Mouse (Mus musculus) layer of hippocampus, adult 18-20 months (tissue): ENCODE measurements around the gene Dupd1. TPM values are rescaled to one million over a fixed set of nuclear protein-coding genes. Genes with fewer than 3 reads are reported as not detected.
"Not testable (repeated sequence)": the region's sequence is repeated elsewhere in the genome, so short reads cannot be mapped to it uniquely, and the experiment has no call there.

ENCODE experiments used
- DNase-seq, 2 experiments: peaks; one replicate each; pipeline ENCODE4 v3.0.0; 2022; ENCODE audit warnings: low spot score in 2 of 2
- total RNA-seq, 2 experiments: library from RNA; stranded (reverse); gene quantifications; 2 replicates each; pipeline ENCODE4 v1.2.3; 2021

Gene Dupd1
- total RNA-seq, 2 experiments from 2014 or later, result 0.45 to 0.48 TPM

- peak; percentile 33 to 78 for DNase-seq
Observed at GRCm38 (mm10) chr14:21678509-21679285, 35.7 kb downstream of the Dupd1 start.

DNA sequence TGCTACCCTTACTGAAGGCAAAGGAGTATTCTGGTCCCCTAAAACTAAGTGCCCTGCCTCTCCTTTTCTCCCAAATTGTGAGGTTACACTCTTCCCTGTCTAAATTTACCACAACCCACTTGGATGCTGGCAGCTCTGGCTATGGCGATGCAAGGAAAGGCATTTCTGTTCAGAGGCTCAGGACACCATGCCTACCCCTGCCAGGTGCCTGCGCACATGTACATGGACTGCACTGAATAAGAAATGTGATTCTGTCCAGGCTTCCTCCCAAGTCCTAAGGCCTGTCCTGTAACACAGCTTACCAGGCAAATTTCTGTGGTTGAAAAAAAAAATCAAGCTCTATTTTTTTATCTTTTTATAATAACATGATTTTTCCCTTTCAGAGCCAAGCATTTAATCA is 38.2 kb downstream of the Dupd1 start:
- no peak for DNase-seq

DNA sequence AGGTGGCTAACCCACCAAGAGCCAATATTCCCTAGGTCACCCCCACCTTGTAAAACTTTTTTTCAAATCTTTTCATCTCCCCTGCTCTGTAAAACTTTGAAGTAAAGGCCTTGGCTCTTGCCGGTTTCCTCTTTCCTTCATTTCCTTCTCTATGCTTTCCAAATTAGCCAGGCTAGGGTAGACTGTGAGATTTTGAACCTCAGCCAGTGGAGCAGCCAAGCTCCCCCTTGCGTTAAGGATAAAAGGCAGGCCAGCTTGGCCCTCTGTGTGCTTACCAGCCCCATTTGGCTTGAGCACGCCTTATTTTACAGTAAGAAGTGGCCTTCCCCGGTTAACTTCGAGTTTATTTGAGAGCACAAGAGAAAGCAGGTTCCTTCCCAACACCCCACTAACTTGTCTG is 39.9 kb downstream of the Dupd1 start:
- DNase-seq, result no peak

DNA sequence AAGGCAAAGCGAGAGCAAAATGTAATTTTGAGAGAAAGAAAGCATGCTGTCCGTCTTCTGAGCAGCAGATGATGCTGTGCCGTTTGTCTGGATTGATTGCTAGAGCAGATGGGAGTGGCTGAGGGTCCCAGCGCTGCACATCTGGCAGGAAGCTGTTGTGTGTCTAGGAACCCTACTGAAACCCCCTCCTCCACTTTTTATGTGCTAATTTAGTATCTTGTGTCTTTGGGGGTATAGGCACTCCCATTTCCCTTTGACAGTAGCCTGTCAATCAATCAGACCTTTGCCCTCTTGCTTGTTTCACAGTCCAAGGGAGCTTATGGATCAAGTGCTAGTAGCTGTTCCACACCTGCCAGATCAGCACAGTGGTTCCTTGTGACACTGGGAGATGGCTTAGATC is 41.3 kb downstream of the Dupd1 start:
- DNase-seq, result no peak

DNA sequence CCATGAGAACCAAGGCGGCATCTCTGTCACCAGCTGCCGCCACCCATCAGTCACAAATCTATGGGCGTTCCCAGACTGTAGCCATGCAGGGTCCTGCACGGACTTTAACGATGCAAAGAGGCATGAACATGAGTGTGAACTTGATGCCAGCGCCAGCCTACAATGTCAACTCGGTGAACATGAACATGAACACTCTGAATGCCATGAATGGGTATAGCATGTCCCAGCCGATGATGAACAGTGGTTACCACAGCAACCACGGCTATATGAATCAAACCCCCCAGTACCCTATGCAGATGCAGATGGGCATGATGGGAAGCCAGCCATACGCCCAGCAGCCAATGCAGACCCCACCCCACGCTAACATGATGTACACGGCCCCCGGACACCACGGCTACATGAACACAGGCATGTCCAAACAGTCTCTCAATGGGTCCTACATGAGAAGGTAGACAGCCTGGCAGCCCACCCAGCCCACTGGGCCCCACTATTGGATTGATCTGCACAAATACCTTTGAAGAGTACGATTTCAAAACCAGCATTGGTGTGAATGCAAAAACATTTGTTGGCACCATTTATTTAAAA is 43.9 kb downstream of the Dupd1 start:
- not testable (repeated sequence) for DNase-seq

DNA sequence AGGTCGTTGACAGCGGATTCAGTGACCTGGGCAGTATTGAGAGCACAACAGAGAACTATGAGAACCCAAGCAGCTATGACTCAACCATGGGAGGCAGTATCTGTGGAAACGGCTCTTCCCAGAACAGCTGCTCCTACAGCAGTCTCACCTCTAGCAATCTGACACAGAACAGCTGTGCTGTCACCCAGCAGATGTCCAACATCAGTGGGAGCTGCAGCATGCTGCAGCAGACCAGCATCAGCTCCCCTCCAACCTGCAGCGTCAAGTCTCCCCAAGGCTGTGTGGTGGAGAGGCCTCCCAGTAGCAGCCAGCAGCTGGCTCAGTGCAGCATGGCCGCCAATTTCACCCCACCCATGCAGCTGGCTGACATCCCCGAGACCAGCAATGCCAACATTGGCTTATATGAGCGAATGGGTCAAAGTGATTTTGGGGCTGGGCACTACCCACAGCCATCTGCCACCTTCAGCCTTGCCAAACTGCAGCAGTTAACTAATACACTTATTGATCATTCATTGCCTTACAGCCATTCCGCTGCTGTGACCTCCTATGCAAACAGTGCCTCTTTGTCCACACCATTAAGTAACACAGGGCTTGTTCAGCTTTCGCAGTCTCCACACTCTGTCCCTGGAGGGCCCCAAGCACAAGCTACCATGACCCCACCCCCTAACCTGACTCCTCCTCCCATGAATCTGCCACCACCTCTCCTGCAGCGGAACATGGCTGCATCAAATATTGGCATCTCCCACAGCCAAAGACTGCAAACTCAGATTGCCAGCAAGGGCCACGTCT is 44.5 kb downstream of the Dupd1 start:
- no peak for DNase-seq

GRCm38 (mm10) chr14:21669218-21669617 is 45.2 kb downstream of the Dupd1 start:
- DNase-seq, result no peak

DNA sequence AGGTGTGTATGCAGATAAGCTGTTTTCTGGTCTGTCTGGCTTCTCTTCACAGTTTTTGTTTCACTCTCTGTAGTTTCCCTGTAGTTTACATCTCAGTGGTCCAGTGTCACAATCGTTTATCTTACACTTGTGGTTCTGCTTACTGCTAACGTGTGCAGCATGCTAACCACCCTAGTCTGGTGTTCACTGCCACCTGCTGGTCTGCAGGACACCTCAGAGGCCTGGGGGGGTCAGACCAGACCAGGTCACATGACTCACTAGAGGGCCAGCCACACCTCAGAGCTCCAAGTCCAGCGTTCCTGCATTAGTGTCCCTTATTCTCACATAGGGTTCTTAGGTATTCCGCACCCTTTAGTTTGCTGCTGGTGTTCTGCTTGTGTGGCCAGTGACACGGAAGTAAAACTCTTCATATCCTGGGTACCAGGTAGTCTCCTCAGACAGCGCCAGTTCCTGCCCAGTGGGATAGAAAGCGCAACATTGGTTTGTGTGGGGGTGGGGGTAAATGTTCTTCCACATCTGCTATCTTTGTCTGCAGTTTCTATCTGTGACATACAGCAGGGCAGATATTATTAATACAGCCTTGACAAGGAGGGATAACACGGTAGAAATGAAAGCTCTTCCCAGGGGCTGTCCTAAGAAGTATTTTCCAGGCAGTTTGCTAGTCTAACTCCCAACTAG is 51.8 kb downstream of the Dupd1 start:
- no peak for DNase-seq

- DNase-seq, result peak in 1 of 2 experiments; percentile 76
Observed at GRCm38 (mm10) chr14:21659652-21660051, 54.7 kb downstream of the Dupd1 start.

- DNase-seq, result no peak
Observed at GRCm38 (mm10) chr14:21659155-21659554, 55.2 kb downstream of the Dupd1 start.

GRCm38 (mm10) chr14:21653813-21654212 is 60.6 kb downstream of the Dupd1 start:
- no peak for DNase-seq

DNA sequence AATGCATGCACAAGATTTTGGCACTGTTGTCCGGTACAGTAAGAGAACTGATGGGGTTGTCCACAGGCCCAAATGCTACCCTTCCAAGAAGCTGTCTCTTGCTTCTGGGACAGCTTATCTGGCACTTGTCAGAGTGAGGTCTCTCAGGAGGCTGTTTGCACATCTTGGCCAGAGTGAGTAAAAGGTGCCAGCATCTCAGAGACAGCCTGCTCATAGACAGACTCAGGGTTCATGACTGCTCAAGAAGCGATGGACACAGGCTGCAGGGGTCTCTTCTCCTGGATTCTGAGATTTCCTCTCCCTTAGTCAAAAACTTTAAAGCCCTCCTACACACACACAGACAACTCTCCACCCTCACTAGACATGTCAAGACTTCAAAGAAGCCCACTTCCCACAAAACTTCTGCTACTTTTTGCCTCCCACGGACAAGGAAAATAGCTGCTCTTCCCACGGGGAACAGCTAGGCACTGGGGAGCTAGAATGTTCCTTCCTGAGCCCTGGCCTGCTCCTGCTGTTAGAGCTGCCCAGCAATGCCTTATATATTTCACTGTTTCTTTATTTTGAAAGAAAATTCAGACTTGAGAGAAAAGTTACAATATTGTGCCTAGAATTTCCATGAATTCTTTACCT is 73.5 kb downstream of the Dupd1 start:
- peak in 1 of 2 experiments; percentile 15 for DNase-seq

DNA sequence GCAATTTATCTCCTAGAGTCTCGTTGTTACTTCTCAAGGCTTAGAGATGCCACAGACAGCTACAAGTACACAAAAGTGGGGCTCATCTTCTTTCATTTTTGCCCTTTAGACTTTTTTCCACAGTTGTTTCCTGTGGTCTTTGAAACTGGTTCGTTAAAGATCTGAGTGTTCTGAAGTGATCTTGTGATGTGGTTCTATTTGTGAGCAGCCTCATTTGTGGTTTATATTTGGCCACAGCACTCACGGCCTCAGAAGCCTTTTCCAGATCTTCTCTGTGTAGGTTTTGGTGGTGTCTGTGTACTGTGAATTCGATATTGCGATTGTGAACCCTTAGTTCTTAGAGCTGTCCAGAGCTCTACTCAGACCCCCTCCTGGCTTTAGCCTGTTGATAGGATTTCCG is 77.8 kb downstream of the Dupd1 start:
- no peak for DNase-seq

DNA sequence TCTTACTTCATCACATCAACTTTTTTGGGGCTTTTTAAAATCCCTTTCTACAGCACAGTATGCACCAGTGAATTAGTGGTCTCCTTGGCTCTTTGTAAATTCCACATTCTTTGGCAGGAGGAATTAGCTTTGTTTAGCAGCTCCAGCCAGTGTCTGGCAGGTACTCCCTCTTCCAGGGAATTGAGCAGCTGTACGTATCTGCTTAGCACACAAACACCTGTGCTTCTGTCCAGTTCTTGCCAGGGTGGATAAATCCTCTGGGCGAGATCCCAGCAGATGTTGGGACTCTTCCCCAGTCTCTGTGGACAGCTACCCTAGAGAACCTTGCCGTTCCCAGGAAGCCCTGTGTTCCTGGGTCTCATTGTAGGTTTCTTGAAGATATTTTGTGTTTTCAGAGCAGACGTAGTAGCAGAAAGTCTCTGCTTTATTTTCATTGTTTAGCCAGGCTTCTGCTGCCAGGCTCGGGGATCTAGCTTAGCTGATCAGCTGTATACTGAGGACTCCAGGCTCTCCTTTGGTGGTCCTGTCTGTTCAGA is 82.6 kb downstream of the Dupd1 start:
- no peak for DNase-seq

Other genes starting within 250 kb of the Dupd1 start
- gene Kat6b, start 233.1 kb downstream of the Dupd1 start, total RNA-seq, result 100 to 1,000 TPM; 106 to 120 TPM
- gene Samd8, start 36.0 kb upstream of the Dupd1 start, total RNA-seq, result 10 to 100 TPM; 82.2 to 86.3 TPM
- gene Dusp13, start 36.6 kb upstream of the Dupd1 start, total RNA-seq, result under 1 TPM; 0.62 to 0.68 TPM
- 100 to 1,000 TPM; 234 to 237 TPM for gene Vdac2, start 110.7 kb upstream of the Dupd1 start, total RNA-seq
- gene Comtd1, start 134.4 kb upstream of the Dupd1 start, total RNA-seq, result 10 to 100 TPM; 28.3 to 29.7 TPM